Mouse (Mus musculus) macrophage (primary cell): ENCODE measurements around the gene Slc16a9. TPM values are rescaled to one million over a fixed set of nuclear protein-coding genes. Genes with fewer than 3 reads are reported as not detected.

Experiments
- H3K27ac ChIP-seq: fragments of 350-480 bp; formaldehyde crosslinking; 2 replicates; pipeline ENCODE4 v1.9.0; 2021
- H3K36me3 ChIP-seq: fragments of 350-480 bp; formaldehyde crosslinking; 2 replicates; pipeline ENCODE4 v1.9.0; 2021; ENCODE audit errors: inconsistent target
- H3K4me3 ChIP-seq: fragments of 350-480 bp; formaldehyde crosslinking; 2 replicates; pipeline ENCODE4 v1.9.0; 2021; ENCODE audit errors: inconsistent target
- H3K79me2 ChIP-seq: fragments of 350-480 bp; formaldehyde crosslinking; 2 replicates; pipeline ENCODE4 v1.9.0; 2021; ENCODE audit errors: inconsistent target
- WGBS: methylation state at CpG from one replicate; pipeline ENCODE4 v1.1.7; 2026; ENCODE audit warnings: inconsistent platforms; ENCODE audit not compliant: missing documents; 5-methylcytosine and 5-hydroxymethylcytosine counted together
- polyA plus RNA-seq: library from polyadenylated mRNA; stranded (reverse); fragments of 250-400 nt; gene quantifications from 3 replicates; pipeline ENCODE4 v1.2.4, GENCODE M21; 2018; ENCODE audit warnings: inconsistent platforms

Gene Slc16a9
- polyA plus RNA-seq, 1 experiment from 2014 or later: 7.9 TPM

DNA sequence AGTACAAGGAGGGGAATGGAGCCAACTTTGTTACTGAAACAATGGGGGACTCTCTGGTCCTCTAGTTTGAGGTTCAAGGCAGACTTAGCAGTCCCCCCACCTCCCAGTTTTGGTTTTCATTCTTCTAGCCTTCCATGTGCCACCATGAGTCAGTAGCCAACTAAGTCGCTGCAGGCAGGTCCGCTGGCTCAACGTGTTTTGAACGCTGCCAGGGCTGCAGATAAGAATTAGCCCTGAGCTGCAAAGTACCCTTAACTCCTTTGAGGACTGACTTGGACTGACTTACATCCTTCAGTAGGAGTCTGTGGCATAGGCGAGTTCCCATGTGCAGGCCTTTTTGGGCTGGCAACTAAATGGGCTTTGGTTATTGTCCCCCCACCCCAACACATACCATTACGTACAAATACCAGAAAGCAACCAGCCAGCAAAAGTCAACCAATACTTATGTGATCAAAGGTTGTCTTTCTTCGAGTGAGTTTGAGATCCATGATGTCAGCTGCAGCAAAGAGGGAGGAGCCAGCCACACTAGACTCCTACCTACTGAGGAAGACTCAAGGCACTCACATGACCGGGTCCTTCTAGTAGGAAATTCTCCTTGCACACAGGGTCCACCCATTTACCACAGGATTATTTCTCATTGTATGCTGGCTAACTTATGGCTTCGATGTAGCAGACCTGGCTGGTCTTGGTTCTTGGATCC is 19.6 kb downstream of the Slc16a9 start:
- H3K79me2 ChIP-seq: no peaks in the 10 kb centered on the region
- H3K27ac ChIP-seq: no peak overlapping the region
- no peak overlapping the region for H3K4me3 ChIP-seq
- no peaks in the 10 kb centered on the region for H3K36me3 ChIP-seq
- WGBS: 58% methylated on average over 9 of the region's 9 CpGs

DNA sequence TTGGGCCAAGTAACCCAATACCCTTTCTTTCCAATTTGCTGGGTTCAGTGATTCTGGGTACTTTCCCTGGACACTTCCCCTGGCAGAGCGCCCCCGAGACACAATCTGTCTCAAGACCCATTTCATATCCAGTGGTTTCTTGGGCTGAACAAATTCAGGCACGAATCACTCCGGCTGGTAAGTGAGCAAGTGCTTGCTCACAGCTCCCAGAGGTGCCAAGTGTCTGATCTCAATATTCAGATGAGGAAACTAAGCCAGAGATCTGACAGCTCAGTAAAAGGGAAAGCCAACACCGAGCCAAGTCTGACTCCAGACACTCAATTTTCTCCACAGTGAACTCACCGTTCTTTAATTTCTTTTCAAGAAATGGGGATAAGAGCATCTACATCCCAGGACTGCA is 21.6 kb downstream of the Slc16a9 start:
- H3K27ac ChIP-seq: no peak overlapping the region
- no peak overlapping the region for H3K4me3 ChIP-seq
- no peaks in the 10 kb centered on the region for H3K36me3 ChIP-seq
- H3K79me2 ChIP-seq: no peaks in the 10 kb centered on the region
- WGBS: 88% methylated on average over 6 of the region's 6 CpGs

DNA sequence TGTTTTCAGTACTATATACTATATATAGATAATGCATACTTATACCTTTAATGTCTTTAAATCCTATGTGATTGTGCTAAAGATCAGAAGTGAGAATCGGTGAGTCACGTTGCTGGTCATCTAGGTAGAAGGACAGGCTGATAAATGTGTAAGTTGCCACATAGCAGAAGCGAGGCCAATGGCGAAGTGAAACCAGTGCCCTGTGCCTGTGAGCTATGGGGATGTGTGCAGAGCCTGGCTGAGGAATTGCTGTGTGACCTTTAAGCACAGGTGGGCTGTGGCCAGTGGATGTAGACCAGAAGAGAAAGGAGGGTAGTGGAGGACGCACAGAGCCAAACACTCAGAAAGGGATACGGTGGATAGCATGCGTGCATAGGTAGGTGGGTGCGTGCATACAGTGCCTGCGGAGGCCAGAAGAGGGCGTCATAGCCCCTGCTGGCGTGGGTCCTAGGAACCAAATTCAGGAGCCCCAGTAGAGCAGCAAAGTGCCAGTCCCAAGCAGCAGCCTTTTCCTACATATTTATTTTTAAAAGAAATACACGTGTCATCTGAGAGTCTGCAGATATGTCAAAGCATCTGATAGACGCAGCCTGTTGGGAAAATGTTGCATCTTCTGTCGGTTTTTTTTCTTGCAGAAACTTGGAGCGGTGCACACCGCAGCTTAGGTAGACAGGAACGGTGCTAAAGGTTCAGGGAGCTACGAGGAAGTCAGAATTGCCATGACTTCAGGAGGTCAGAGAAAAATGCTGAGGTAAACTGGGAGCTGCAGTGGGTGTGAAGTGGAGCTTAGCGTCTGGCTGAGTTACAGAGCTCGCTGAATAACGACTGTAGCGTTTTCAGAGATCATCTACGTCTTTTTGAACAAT is 23.9 kb downstream of the Slc16a9 start:
- H3K27ac ChIP-seq: no peak overlapping the region
- 77% methylated on average over 21 of the region's 23 CpGs for WGBS
- H3K4me3 ChIP-seq: no peak overlapping the region
- no peaks in the 10 kb centered on the region for H3K79me2 ChIP-seq
- no peaks in the 10 kb centered on the region for H3K36me3 ChIP-seq

DNA sequence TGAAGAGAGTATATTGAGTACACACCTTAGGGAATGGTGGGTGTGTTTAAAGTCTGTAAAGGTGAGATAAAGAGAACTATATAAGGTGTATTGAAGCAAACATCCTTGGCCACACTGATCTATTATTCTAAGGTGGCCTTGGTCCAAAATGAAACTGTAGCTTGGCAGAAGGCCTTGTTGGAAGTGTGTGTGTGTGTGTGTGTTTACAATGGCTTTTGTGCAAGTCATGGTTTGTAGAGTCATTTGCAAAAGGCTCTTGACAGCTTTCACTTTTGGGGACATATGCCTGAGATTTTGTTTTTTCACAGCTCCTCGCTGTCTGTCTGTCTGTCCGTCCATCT is 24.5 kb downstream of the Slc16a9 start:
- Histone ChIP-seq H3K27ac (no peak overlapping the region), H3K79me2 (no peaks in the 10 kb centered on the region), H3K4me3 (no peak overlapping the region), H3K36me3 (no peaks in the 10 kb centered on the region)
- 70% methylated on average over 2 of the region's 2 CpGs for WGBS

- 89% methylated on average over 1 of the region's 1 CpGs for WGBS
- no peaks in the 10 kb centered on the region for H3K79me2 ChIP-seq
These were observed 31.8 kb downstream of the Slc16a9 start for GRCm38 (mm10) chr10:70276678-70277077.

DNA sequence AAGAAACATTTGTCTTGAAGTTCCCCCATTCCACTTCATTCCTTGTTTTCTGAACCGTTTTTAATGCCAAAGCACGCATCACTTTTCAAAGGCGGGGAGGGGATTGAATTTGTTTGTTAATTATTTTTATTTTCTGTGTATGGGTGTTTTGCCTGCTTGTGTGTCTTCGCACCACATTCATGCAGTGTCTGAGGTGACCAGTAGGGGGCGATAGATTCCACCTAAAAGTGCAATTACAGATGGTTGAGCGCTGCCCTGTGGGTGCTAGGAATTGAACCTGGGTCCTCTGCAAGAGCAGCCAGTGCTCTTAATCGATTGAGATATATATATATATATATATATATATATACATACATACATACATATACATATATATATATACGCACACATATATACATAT is 34.4 kb downstream of the Slc16a9 start:
- no peaks in the 10 kb centered on the region for H3K79me2 ChIP-seq
- 87% methylated on average over 5 of the region's 8 CpGs for WGBS
- no peak overlapping the region for H3K27ac ChIP-seq
- no peak overlapping the region for H3K4me3 ChIP-seq
- no peaks in the 10 kb centered on the region for H3K36me3 ChIP-seq

More at GRCm38 (mm10) chr10:70276678-70277077, 31.8 kb downstream of the Slc16a9 start:
- H3K27ac ChIP-seq: no peak overlapping the region
- H3K4me3 ChIP-seq: no peak overlapping the region
- H3K36me3 ChIP-seq: no peaks in the 10 kb centered on the region

DNA sequence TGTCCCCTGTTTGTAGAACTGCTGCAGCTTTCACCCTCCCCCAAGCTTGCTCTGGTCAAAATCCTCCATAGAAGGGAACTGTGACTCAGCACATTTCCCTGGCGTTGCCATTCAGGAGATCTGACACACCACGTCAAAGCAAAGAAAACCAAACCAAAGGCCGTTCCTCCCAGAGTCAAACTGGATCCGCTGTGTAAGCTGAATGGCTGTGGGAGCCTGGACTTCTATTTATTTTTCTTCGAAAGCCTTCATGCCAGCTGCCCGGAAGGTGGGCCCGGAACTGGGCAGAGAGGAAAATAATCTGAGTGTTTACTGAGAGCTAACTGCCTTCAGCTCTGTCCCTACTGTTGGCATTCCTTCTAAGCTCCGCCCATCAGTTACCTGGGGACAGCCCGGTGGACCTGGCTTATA is 42.9 kb downstream of the Slc16a9 start:
- no peak overlapping the region for H3K27ac ChIP-seq
- no peak overlapping the region for H3K4me3 ChIP-seq
- WGBS: 15% methylated on average over 9 of the region's 9 CpGs

DNA sequence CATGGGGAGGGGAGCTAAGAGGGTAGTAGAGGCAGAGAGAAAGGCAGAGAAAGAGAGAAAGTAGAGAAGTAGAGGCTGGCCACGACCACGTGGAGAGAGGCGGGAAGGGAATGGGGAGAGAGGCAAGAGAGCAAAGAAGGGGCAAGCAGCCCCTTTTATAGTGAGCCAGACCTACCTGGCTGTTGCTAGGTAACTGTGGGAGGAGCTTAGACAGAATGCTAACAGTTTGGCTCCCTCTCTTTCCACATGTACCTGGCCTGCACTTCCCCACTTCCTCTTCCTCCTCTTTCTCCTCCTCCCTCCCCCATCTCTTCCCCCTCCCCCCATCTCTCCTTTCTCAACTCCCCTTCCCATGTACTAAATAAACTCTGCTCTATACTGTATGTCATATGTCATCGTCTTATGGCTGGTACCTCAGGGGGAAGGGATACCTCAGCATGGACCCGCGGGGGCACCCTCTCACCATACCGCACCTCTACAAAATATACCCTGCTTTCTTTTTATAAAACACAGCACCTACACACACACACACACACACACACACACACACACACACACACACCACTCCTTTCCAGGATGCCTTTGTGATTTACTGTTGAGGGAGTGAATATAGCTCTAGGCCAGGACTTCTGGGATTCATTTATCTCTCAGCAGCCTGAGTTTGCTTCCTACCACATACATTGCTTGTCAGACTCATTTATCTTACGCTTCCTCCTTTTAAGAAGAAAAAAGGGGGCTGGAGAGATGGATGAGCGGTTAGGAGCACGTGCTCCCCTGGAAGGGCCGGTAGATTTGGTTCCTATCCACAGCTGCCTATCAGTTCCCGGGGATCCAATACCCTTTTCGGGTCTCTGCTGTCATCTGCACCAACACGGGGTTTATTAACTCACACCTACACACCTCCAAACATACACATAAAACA is 43.8 kb downstream of the Slc16a9 start:
- no peak overlapping the region for H3K4me3 ChIP-seq
- 70% methylated on average over 11 of the region's 14 CpGs for WGBS
- H3K27ac ChIP-seq: no peak overlapping the region
- H3K36me3 ChIP-seq: no peaks in the 10 kb centered on the region
- H3K79me2 ChIP-seq: no peaks in the 10 kb centered on the region

More for the DNA sequence above, 42.9 kb downstream of the Slc16a9 start:
- Histone ChIP-seq H3K36me3 (no peaks in the 10 kb centered on the region), H3K79me2 (no peaks in the 10 kb centered on the region)

DNA sequence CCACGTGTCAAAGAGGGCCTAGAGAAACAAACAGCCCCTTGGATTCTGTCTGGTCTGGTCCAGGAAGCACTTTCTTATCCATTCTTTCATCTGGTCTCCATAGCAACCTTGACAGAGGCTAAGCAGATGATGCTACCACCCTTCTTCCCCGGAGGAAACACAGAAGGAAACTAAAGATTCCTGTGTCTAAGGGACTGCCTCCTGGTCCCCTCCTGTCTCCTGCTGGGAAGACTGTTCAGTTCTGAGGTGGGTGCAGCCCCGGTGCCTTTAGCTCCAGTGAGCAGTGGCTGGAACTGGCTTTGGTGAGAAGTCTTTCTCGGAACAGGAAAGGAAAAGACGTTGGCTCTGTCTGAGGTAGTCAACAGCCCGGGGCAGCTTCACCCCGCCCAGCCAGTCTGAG is 47.1 kb downstream of the Slc16a9 start:
- Histone ChIP-seq H3K79me2 (no peaks in the 10 kb centered on the region), H3K27ac (no peak overlapping the region), H3K4me3 (no peak overlapping the region), H3K36me3 (no peaks in the 10 kb centered on the region)
- 54% methylated on average over 7 of the region's 7 CpGs for WGBS

- Histone ChIP-seq H3K36me3 (no peaks in the 10 kb centered on the region), H3K79me2 (no peaks in the 10 kb centered on the region), H3K4me3 (no peak overlapping the region), H3K27ac (no peak overlapping the region)
- WGBS: 58% methylated on average over 8 of the region's 8 CpGs
These were observed 49.2 kb downstream of the Slc16a9 start for GRCm38 (mm10) chr10:70294094-70294493.

DNA sequence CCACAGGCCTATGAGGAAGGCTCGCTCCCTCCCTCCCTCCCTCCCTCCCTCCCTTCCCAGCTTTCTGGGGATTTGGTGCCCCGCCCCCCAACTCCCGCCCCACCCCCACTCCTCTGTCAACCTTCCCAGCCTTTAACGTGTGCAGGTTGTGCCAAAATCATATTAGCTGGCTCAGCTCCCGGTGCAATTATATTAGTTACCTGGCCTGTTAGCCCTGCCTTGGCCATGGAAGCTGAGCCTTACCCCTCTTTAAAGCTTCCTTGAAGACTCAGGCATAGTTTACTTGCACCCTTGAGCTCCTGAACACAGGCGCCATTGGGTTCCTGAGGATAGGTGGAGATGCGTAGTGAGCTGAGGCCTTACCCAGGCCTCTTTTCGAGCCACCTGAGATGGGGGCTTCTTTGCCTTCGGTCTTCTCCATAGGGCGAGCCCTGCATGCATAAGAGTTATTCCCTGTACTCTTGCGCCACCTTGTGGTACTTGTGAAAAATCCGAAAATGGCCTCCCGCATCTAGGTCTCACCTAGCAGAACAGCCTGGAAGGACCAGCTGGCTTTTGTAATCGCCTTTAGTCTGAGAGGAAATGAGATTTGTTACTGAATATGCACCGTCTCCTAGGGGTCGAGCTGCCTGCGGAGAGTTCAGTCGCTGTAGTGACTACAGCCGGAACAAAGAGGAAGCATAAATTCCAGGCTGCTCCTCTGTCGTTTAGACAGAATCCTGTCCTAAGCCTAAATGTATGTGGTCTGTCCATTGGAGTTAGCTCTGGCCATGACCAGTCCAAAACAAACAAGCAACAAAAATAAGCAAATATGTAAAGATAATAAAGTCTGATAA is 51.8 kb downstream of the Slc16a9 start:
- Histone ChIP-seq H3K27ac (no peak overlapping the region), H3K36me3 (no peaks in the 10 kb centered on the region), H3K79me2 (no peaks in the 10 kb centered on the region), H3K4me3 (no peak overlapping the region)
- WGBS: 11% methylated on average over 19 of the region's 20 CpGs

DNA sequence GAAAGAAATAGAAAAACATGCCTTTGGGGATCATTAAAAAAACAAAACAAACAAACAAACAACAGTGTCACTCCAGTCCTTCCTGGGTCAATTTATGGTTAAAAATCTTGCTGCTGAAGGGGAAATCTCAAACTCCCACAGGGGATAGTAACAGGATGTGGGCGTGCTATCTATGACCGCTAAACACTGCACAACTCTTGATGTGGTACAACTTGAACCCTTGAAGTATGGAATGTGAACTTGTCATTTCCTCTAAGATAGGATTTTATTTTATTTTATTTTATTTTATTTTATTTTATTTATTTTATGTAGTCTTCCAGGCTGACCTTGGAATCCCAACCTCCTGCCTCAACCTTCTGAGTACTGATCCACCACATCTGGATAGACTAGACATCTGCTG is 54.2 kb downstream of the Slc16a9 start:
- no peaks in the 10 kb centered on the region for H3K79me2 ChIP-seq
- H3K36me3 ChIP-seq: no peaks in the 10 kb centered on the region
- 4% methylated on average over 2 of the region's 2 CpGs for WGBS

GRCm38 (mm10) chr10:70299653-70300052 is 54.8 kb downstream of the Slc16a9 start:
- WGBS: 64% methylated on average over 5 of the region's 5 CpGs
- no peak overlapping the region for H3K4me3 ChIP-seq
- H3K27ac ChIP-seq: no peak overlapping the region
- no peaks in the 10 kb centered on the region for H3K36me3 ChIP-seq
- no peaks in the 10 kb centered on the region for H3K79me2 ChIP-seq

More for the DNA sequence above, 54.2 kb downstream of the Slc16a9 start:
- no peak overlapping the region for H3K27ac ChIP-seq
- H3K4me3 ChIP-seq: no peak overlapping the region

DNA sequence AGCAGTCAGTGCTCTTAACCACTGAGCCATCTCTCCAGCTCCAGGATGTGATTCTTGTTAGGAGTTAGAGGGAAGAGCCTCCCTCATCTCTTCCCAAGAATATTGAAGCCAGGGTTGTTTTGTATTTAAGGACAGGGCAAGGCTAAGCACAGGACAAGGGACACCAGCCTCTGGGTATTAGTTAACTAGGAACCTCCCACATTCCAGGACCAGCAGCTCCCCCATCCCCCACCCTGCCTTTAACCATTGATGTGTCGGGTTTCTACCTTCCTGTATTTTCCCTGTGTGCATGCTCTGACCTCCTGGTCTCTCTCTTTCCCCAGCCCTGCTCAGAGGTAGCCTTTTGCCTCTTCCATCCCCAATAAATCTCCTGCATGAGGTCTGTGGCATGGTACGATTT is 56.3 kb downstream of the Slc16a9 start:
- 64% methylated on average over 2 of the region's 2 CpGs for WGBS
- Histone ChIP-seq H3K27ac (no peak overlapping the region), H3K79me2 (no peaks in the 10 kb centered on the region), H3K36me3 (no peaks in the 10 kb centered on the region), H3K4me3 (no peak overlapping the region)
